Mouse (Mus musculus) lung, postnatal 25 days (tissue): ENCODE data around the gene Olfr126.

Experiments
- DNase-seq: peaks from one replicate; pipeline ENCODE4 v3.0.0; 2022; ENCODE audit warnings: low spot score

Olfr126 gene

DNA sequence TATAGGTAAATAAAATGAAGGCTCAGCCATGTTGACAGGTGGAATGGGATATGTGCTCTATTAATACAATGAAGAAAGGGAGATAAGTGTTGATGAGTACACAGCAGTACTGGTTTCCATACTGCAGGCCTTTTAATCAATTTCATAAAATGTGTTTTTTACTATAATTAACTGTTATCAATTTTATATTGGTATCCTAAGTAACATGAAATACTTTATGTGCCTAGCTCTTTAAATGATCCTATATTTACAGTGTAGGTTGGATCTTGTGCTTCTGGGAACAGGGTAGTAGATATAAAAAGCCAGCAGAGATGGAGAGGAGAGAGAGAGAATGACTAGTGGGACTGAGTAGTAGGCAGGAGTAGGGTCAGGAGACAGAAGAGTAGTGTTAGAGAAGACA lies at the start of gene Olfr126:
Gene Olfr126, plus strand, starts transcription at position 301 of the 400 bp plus-strand sequence.
- no peak for DNase-seq

DNA sequence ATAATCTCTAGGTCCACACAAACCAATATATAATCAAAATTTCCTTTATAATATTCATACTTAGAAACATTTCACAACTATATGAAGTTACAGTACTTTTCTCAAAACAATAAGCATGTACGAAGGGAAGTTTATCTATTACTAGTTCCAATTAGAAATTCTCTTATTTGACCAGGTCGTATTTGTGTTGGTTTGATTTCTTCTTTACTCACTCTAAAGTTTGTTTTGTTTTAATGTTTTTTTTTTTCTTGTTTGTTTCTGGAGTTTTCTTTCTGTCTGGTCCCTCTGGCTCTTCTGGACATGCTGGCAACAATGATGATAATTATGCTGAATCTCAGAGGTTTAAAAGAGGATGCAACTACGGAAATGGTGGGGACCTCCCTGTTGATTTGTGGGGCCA lies 47.7 kb upstream of the Olfr126 start, which contains the start of gene Olfr124:
Gene Olfr124, plus strand, starts transcription at position 301 of the 400 bp plus-strand sequence.
- no peak for DNase-seq

DNA sequence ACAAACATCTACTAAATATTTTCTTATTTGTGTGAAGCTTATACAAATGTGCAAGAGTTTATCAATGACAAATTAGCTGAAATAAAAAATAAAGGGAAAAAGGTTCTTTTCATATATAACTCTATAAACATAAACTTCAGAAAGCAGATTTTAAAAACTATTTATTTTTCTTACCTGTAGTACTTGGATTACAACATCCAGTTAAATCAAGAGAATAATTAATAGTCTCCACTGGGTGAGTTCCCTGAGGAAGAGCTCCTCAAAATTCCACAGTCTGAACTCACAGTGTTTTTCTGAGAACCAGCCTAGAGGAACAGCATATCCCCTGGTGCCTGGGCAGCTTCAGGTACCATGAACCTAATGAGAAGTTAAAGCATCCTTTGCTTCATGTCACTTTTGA lies 14.6 kb upstream of the Olfr126 start, which contains the start of gene Olfr125:
Gene Olfr125, plus strand, starts transcription at position 301 of the 400 bp plus-strand sequence.
- DNase-seq, result no peak

DNA sequence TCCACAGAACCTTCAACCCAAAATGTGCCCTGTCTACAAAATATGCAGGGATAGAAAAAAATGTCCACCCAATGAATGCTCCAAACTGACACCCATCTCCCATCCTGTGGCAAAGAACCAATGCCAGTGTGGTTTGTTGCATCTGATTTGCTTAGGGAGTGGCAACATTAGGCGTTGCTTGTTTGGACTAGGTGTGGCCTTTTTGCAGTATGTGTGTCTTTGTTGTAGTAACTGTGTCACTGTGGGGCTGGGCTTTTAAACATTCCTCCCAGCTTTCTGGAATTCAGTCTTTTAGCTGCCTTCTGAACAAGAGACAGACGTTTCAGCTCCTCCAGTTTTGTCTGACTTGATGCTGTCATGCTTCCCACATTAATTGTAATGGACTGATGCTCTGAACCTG lies 16.6 kb downstream of the Olfr126 start:
- no peak for DNase-seq

DNA sequence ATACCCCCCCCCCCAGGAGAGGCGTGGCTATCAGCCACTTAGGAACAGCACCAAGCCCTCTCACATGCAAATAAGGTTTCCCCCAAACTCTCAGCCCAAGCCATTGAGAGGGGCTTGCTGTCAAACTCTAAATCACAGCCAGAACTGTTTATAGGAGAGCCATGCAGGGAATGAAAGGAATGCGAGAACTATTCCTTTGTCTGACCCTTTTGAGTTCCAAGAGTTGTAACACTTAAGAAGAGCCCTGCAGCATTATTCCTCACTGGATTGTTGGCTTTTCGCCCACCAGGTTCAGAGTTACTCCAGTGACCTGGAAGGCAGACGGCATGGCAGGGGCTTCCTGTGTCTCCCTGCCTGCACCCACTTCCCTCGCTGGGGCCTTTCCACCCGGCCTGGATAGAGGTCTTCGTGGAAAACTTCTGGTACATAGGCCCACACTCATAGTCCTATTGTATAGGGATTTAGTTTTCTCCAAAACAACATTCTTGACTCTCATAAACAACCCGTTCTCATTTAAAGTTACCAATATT lies 22.5 kb downstream of the Olfr126 start:
- no peak for DNase-seq

DNA sequence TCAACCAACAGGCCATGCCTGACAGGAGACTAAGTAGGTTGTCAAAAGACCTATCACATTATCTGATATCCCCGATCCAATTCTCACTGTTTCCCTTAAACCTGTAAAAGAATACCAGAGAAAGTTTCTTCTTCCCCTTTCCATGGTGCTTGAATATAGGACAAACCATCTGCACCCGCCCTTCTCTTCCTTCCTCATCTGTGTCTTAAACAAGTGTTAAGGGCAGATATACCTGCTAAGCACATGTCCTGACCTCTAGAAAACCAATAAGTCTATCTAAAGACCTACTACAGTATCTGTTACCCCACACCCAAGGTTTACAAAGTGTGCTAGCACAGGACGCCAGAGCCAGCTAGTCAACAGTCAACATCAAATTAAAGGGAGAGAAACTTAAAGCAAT lies 26.5 kb downstream of the Olfr126 start:
- no peak for DNase-seq

DNA sequence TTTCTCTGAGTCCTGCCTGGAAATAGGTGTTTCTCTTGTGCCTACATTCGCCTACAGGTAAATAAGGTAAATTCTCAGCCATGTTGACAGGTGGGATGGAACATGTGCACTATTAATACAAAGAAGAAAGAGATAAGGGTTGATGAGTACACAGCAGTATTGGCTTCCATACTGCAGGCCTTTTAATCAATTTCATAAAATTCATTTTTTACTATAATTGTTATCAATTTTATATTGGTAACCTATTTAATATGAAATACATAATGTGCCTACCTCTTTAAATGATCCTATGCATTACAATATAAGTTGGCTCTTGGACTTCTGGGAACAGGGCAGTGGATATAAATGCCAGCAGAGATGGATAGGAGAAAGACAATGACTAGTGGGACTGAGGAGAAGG lies 52.9 kb downstream of the Olfr126 start, which contains the start of gene Olfr127:
Gene Olfr127, plus strand, starts transcription at position 301 of the 400 bp plus-strand sequence.
- no peak for DNase-seq
